Mouse (Mus musculus): ENCODE data around the gene Ifrd1. TPM values are rescaled to one million over a fixed set of nuclear protein-coding genes. Genes with fewer than 3 reads are reported as not detected.

Ifrd1 gene
- polyA plus RNA-seq, 1 experiment: 84.7 TPM

GRCm38 (mm10) chr12:40164621-40165020, 83.7 kb downstream of the Ifrd1 start:
- Histone ChIP-seq H3K4me2 (ENCODE audit: low read depth) (no peak overlapping the region), H3K79me2 (ENCODE audit: control insufficient read depth, insufficient read depth) (no peaks in the 10 kb centered on the region), H3ac (ENCODE audit: control insufficient read depth, insufficient read length) (no peak overlapping the region), H3K4me3 (no peak overlapping the region), H3K36me3 (ENCODE audit: control insufficient read depth, insufficient read depth) (no peaks in the 10 kb centered on the region), H3K27me3 (ENCODE audit: control insufficient read depth, insufficient read depth, insufficient read length) (no peaks in the 10 kb centered on the region)
- no peak for TF ChIP-seq E2F4 (IDR thresholded peaks at IDR 0.05; ENCODE audit: insufficient read depth)
- no peak for TF ChIP-seq MYOD1 (IDR thresholded peaks at IDR 0.05; ENCODE audit: control insufficient read depth in 1 of 3, insufficient read length in 2 of 3, low read depth in 2 of 3)
- TF ChIP-seq POLR2A (IDR thresholded peaks at IDR 0.05; ENCODE audit: insufficient read length, low read depth): no peak
- TF ChIP-seq MAX (IDR thresholded peaks at IDR 0.05; ENCODE audit: low read depth): no peak
- no peak for TF ChIP-seq SRF (IDR thresholded peaks at IDR 0.05; ENCODE audit: control insufficient read depth, insufficient read length, low read depth)
- no peak for TF ChIP-seq POLR2AphosphoS2 (IDR thresholded peaks at IDR 0.05; ENCODE audit: insufficient read length, low read depth)
- TF ChIP-seq USF1 (IDR thresholded peaks at IDR 0.05; ENCODE audit: low read depth): no peak
- no peak for TF ChIP-seq REST (IDR thresholded peaks at IDR 0.05; ENCODE audit: insufficient read depth, insufficient read length)
- TF ChIP-seq TCF12 (IDR thresholded peaks at IDR 0.05; ENCODE audit: insufficient read depth, poor library complexity, severe bottlenecking): no peak
- TF ChIP-seq MYOG (IDR thresholded peaks at IDR 0.05; ENCODE audit: control insufficient read depth in 1 of 3, insufficient read depth in 1 of 3, insufficient read length in 2 of 3, low read depth in 2 of 3): no peak

- Histone ChIP-seq H3K4me2 (ENCODE audit: low read depth) (no peak overlapping the region), H3K4me3 (no peak overlapping the region), H3ac (ENCODE audit: control insufficient read depth, insufficient read length) (no peak overlapping the region), H3K79me2 (ENCODE audit: control insufficient read depth, insufficient read depth) (no peaks in the 10 kb centered on the region), H3K27me3 (ENCODE audit: control insufficient read depth, insufficient read depth, insufficient read length) (no peaks in the 10 kb centered on the region), H3K36me3 (ENCODE audit: control insufficient read depth, insufficient read depth) (no peaks in the 10 kb centered on the region)
- TF ChIP-seq POLR2A (IDR thresholded peaks at IDR 0.05; ENCODE audit: insufficient read length, low read depth): no peak
- no peak for TF ChIP-seq USF1 (IDR thresholded peaks at IDR 0.05; ENCODE audit: low read depth)
- TF ChIP-seq POLR2AphosphoS2 (IDR thresholded peaks at IDR 0.05; ENCODE audit: insufficient read length, low read depth): no peak
- no peak for TF ChIP-seq SRF (IDR thresholded peaks at IDR 0.05; ENCODE audit: control insufficient read depth, insufficient read length, low read depth)
- no peak for TF ChIP-seq TCF3 (IDR thresholded peaks at IDR 0.05; ENCODE audit: insufficient read length, low read depth)
- no peak for TF ChIP-seq E2F4 (IDR thresholded peaks at IDR 0.05; ENCODE audit: insufficient read depth)
- TF ChIP-seq TCF12 (IDR thresholded peaks at IDR 0.05; ENCODE audit: insufficient read depth, poor library complexity, severe bottlenecking): no peak
- TF ChIP-seq MAX (IDR thresholded peaks at IDR 0.05; ENCODE audit: low read depth): no peak
- TF ChIP-seq MYOD1 (IDR thresholded peaks at IDR 0.05; ENCODE audit: control insufficient read depth in 1 of 3, insufficient read length in 2 of 3, low read depth in 2 of 3): no peak
- TF ChIP-seq CEBPB (IDR thresholded peaks at IDR 0.05; ENCODE audit: insufficient read depth, poor library complexity, severe bottlenecking): no peak
- no peak for TF ChIP-seq REST (IDR thresholded peaks at IDR 0.05; ENCODE audit: insufficient read depth, insufficient read length)
- TF ChIP-seq MYOG (IDR thresholded peaks at IDR 0.05; ENCODE audit: control insufficient read depth in 1 of 3, insufficient read depth in 1 of 3, insufficient read length in 2 of 3, low read depth in 2 of 3): no peak
Measured at GRCm38 (mm10) chr12:40160777-40161176, 87.5 kb downstream of the Ifrd1 start.

GRCm38 (mm10) chr12:40154188-40154587, 94.1 kb downstream of the Ifrd1 start:
- H3K36me3 ChIP-seq (ENCODE audit: control insufficient read depth, insufficient read depth): no peaks in the 10 kb centered on the region
- TF ChIP-seq REST (IDR thresholded peaks at IDR 0.05; ENCODE audit: insufficient read depth, insufficient read length): no peak
- TF ChIP-seq MYOD1 (IDR thresholded peaks at IDR 0.05; ENCODE audit: control insufficient read depth in 1 of 3, insufficient read length in 2 of 3, low read depth in 2 of 3): no peak
- no peak for TF ChIP-seq CEBPB (IDR thresholded peaks at IDR 0.05; ENCODE audit: insufficient read depth, poor library complexity, severe bottlenecking)
- no peak for TF ChIP-seq MAX (IDR thresholded peaks at IDR 0.05; ENCODE audit: low read depth)
- TF ChIP-seq POLR2A (IDR thresholded peaks at IDR 0.05; ENCODE audit: insufficient read length, low read depth): no peak
- H3K27me3 ChIP-seq (ENCODE audit: control insufficient read depth, insufficient read depth, insufficient read length): no peaks in the 10 kb centered on the region
- no peak overlapping the region for H3K4me2 ChIP-seq (ENCODE audit: low read depth)
- no peaks in the 10 kb centered on the region for H3K79me2 ChIP-seq (ENCODE audit: control insufficient read depth, insufficient read depth)
- no peak overlapping the region for H3K4me3 ChIP-seq
- H3ac ChIP-seq (ENCODE audit: control insufficient read depth, insufficient read length): no peak overlapping the region

- Histone ChIP-seq H3K36me3 (ENCODE audit: control insufficient read depth, insufficient read depth) (no peaks in the 10 kb centered on the region), H3K4me2 (ENCODE audit: low read depth) (peak overlapping the region; percentile 60), H3K27me3 (ENCODE audit: control insufficient read depth, insufficient read depth, insufficient read length) (no peaks in the 10 kb centered on the region), H3ac (ENCODE audit: control insufficient read depth, insufficient read length) (no peak overlapping the region), H3K79me2 (ENCODE audit: control insufficient read depth, insufficient read depth) (no peaks in the 10 kb centered on the region), H3K4me3 (no peak overlapping the region)
- no peak for TF ChIP-seq REST (IDR thresholded peaks at IDR 0.05; ENCODE audit: insufficient read depth, insufficient read length)
- TF ChIP-seq POLR2A (IDR thresholded peaks at IDR 0.05; ENCODE audit: insufficient read length, low read depth): no peak
- TF ChIP-seq TCF12 (IDR thresholded peaks at IDR 0.05; ENCODE audit: insufficient read depth, poor library complexity, severe bottlenecking): no peak
- TF ChIP-seq CEBPB (IDR thresholded peaks at IDR 0.05; ENCODE audit: insufficient read depth, poor library complexity, severe bottlenecking): no peak
- no peak for TF ChIP-seq TCF3 (IDR thresholded peaks at IDR 0.05; ENCODE audit: insufficient read length, low read depth)
- TF ChIP-seq E2F4 (IDR thresholded peaks at IDR 0.05; ENCODE audit: insufficient read depth): no peak
- TF ChIP-seq USF1 (IDR thresholded peaks at IDR 0.05; ENCODE audit: low read depth): no peak
- no peak for TF ChIP-seq MYOG (IDR thresholded peaks at IDR 0.05; ENCODE audit: control insufficient read depth in 1 of 3, insufficient read depth in 1 of 3, insufficient read length in 2 of 3, low read depth in 2 of 3)
- TF ChIP-seq POLR2AphosphoS2 (IDR thresholded peaks at IDR 0.05; ENCODE audit: insufficient read length, low read depth): no peak
- TF ChIP-seq MYOD1 (IDR thresholded peaks at IDR 0.05; ENCODE audit: control insufficient read depth in 1 of 3, insufficient read length in 2 of 3, low read depth in 2 of 3): no peak
- no peak for TF ChIP-seq MAX (IDR thresholded peaks at IDR 0.05; ENCODE audit: low read depth)
- TF ChIP-seq SRF (IDR thresholded peaks at IDR 0.05; ENCODE audit: control insufficient read depth, insufficient read length, low read depth): no peak
Measured at GRCm38 (mm10) chr12:40152353-40153069, 95.8 kb downstream of the Ifrd1 start.

Other genes starting within 250 kb of the Ifrd1 start
- gene Arl4a, start 210.5 kb downstream of the Ifrd1 start, polyA plus RNA-seq (2012; fragmentation: generic; extraction: Trizol): 22.8 TPM
- gene Scin, start 114.3 kb downstream of the Ifrd1 start, polyA plus RNA-seq (2012; fragmentation: generic; extraction: Trizol): 0.01 TPM
- gene Lsmem1, start 49.0 kb downstream of the Ifrd1 start, polyA plus RNA-seq (2012; fragmentation: generic; extraction: Trizol): 0.22 TPM
- 12.0 TPM for gene Zfp277, start 197.4 kb upstream of the Ifrd1 start, polyA plus RNA-seq (2012; fragmentation: generic; extraction: Trizol)
- 0.73 TPM for gene Dock4, start 197.4 kb upstream of the Ifrd1 start, polyA plus RNA-seq (2012; fragmentation: generic; extraction: Trizol)